7 mouse cellular contexts compared by ENCODE assay signal in genomic region chr14:53337446-53337845, GRCm38 (mm10).
DNase-seq lines count a peak whose midpoint lies in the region; ATAC-seq lines count a peak whose summit lies in the region.
"Not testable (repeated sequence)": the region's sequence is repeated elsewhere in the genome, so short reads cannot be mapped to it uniquely, and the experiment has no call there.

No protein-coding gene starts in this region.

- peak; percentile 51; the same call in 1 of the 2 replicates for ATAC-seq in erythroblast, adult 5-6 weeks (replicated peaks; ENCODE audit: low FRiP score, poor library complexity, severe bottlenecking)
- ATAC-seq in liver, embryonic 12.5 days: peak; percentile 83
- peak; percentile 84 for ATAC-seq in liver, embryonic 15.5 days (ENCODE audit: insufficient read depth)
- peak; percentile 71 for ATAC-seq in megakaryocyte progenitor cell, adult 5-6 weeks (replicated peaks; ENCODE audit: poor library complexity)

- H3K9ac ChIP-seq in liver, embryonic 12.5 days; liver, embryonic 15.5 days: not testable (repeated sequence)

- not testable (repeated sequence) for H3K36me3 ChIP-seq in liver, embryonic 12.5 days; liver, embryonic 15.5 days (replicated peaks)

- not testable (repeated sequence) for H3K9me3 ChIP-seq in liver, embryonic 12.5 days (replicated peaks); liver, embryonic 15.5 days (replicated peaks)

- H3K4me3 ChIP-seq in liver, embryonic 12.5 days; liver, embryonic 15.5 days (replicated peaks): not testable (repeated sequence)

- peak overlapping the region; percentile 45 for H3K4me2 ChIP-seq in liver, embryonic 12.5 days
- H3K4me2 ChIP-seq in liver, embryonic 15.5 days: peak overlapping the region; percentile 44

- 6% methylated on average over 4 of the region's 8 CpGs for WGBS in liver, embryonic 12.5 days (ENCODE audit: insufficient replicate concordance)
- WGBS in liver, embryonic 15.5 days (ENCODE audit: insufficient replicate concordance): 0% methylated on average over 4 of the region's 8 CpGs

- H3K27ac ChIP-seq in liver, embryonic 12.5 days; liver, embryonic 15.5 days (replicated peaks): not testable (repeated sequence)

- H3K4me1 ChIP-seq in liver, embryonic 12.5 days; liver, embryonic 15.5 days (replicated peaks): not testable (repeated sequence)

- not testable (repeated sequence) for H3K27me3 ChIP-seq in liver, embryonic 12.5 days (replicated peaks); liver, embryonic 15.5 days

- DNase-seq in T-cell, adult 2 months (ENCODE audit: low spot score): peak; percentile 3
- peak; percentile 7 to 51 for DNase-seq in thymus, adult 18-20 months
- peak; percentile 36 for DNase-seq in thymus, postnatal 25 days
